Mouse (Mus musculus) layer of hippocampus, adult 18-20 months (tissue): ENCODE measurements around the gene Vwa8. TPM values are rescaled to one million over a fixed set of nuclear protein-coding genes. Genes with fewer than 3 reads are reported as not detected.
"Not testable (repeated sequence)": the region's sequence is repeated elsewhere in the genome, so short reads cannot be mapped to it uniquely, and the experiment has no call there.

Experiments
- DNase-seq, 2 experiments: peaks; one replicate each; pipeline ENCODE4 v3.0.0; 2022; ENCODE audit warnings: low spot score in 2 of 2
- total RNA-seq, 2 experiments: library from RNA; stranded (reverse); gene quantifications; 2 replicates each; pipeline ENCODE4 v1.2.3; 2021

Vwa8 gene
- total RNA-seq, 2 experiments from 2014 or later, result 29.1 to 31.7 TPM

DNA sequence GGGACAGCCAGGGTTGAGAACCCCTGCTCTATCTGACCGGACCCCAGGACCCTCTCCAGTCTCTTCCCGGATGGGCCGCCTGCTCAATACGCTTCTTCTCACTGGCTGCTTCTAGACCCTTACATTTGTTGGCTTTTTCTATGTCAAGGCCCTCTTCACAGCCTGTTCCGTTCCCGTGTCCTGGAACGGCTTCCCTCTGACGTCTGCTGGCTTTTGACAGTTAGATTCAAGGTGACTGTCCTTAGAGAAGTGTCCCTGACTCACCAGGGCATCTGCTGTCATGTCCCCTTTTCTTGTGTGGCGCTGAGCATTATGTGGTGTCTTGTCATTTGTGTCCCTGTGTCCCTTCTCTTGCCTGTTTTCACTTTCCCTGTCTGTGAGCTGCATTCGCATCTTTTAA, 121.8 kb downstream of the Vwa8 start:
- DNase-seq, result no peak

DNA sequence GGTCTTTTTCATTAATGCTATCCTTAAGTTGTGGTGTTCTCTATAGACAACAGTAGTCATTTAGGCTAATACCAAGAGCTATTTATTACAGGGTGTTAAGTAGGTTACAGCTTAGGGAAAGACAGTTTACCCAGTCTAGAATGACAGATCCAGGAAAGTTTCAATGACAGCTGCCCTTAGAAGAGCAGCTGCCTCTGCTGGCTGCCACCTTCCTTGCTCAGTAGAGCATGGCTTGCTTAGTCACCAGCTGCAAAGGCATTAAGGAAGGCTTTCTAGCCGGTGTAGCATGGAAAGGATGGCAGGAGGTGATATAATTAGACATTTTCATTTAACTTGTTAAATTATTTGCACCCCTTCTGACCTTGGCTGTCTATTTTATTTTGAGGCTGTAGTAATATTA, 123.6 kb downstream of the Vwa8 start:
- no peak for DNase-seq

DNA sequence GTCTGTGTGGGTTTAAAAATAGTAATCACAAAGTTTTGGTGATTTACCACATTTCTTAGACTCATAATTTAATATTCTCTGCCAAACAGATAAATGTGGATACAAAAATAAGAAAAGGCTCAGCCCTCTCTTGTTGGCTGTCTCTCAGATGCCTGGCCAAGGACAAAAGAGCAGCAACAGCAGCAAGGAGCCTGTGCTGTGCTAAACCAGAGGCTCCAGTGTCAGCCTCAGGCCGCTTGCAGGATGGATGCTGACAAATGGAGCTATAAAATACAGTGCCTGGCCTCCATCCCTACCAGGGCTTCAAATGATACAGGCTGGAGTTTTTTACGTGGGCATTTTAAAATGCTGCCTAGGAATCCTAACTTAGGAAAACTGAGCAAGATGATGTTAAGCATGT, 134.3 kb downstream of the Vwa8 start:
- no peak for DNase-seq

DNA sequence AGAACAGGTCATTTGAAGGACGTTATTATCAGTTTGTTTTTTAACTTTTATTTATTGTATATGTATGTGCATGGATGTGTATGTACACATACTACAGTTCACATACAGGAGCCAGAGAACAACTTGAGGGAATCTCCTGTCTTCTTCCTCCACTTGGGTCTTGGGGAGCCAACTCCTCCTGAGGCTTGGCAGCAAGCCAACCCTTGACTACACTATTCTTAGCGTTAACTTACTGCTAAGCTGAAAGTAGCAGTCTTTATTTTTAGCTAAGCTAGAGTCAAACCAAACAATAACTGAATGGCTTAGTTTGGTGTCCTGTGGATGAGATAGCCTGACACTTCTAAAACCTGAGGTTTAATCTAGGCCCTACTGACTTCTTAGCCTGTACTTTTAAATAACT, 135.4 kb downstream of the Vwa8 start:
- DNase-seq, result no peak

DNA sequence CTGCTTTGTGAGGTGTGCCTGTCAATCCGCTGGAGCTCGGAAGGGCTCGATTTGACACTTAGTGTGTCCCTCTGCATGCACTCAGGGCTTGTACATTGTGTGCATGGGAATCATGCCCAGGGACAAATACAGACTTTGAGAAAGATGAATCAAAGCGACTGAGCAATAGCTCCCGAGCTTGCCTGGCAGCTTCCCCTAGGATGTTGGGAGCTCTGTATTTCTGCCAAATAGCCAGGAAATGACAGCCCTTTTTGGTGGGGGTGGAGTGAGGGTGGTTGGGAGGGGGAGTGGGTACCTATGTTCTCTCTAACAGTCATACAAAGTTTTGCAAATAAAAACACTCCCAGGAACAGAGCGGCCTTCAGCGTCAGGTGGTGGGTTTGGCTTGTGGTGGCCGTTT, 138.7 kb downstream of the Vwa8 start:
- peak; percentile 52 to 77 for DNase-seq

DNA sequence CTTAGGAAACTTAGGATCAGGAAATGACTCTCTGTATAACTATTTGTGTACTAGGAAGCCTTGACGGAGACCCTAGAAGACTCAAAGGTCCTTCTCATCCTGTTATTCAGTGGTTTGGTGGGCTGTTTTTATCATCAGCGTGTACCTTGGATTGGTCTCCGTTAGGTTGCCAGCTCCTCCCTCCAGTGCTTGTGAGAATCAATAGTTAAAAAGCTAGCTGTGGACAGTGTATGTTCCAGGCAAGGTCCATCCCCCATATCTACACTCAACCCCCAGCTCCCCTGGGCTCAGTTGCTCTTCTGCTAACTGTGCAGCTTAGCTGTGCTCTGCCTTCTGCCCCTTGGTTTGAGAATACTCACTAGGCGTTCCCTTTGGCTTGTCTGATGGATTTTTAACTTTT, 143.6 kb downstream of the Vwa8 start:
- no peak for DNase-seq

DNA sequence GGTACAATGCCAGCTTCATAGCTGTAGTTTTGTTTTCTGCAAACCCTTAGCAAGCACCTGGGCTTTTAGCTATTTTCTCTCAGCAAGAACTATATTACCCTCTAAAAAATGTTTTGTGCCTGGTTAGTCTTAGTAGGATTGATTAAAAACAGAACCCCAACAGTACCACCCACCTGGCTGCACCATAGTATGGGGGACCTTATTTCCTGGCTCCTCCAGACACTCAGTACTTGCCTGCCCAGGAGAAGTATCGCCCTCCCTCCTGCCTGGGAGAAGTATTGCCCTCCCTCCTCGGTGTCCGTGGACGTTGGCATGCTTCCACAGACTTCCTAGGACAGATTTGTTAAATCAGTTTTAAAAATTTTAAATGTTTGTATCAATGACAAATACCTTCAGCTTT, 144.7 kb downstream of the Vwa8 start:
- DNase-seq, result no peak

DNA sequence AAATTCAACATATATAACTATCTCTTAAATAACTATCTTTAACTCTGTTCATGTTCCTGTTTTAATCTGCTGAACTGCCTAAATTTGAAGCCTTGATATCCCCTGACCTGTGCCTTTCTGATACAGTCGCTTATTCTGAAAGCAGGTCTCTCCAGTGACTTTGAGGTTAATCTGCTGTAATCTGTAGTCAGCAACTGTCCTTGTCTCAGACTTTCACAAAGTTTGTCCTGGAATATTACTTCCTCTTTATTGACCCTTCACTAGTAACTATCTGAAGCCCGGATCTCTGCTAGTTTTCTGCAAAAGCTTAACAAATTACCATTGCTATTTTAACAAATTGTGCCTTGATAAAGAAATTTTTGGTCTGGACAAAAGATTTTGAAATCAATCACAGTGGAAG, 147.5 kb downstream of the Vwa8 start:
- no peak for DNase-seq

DNA sequence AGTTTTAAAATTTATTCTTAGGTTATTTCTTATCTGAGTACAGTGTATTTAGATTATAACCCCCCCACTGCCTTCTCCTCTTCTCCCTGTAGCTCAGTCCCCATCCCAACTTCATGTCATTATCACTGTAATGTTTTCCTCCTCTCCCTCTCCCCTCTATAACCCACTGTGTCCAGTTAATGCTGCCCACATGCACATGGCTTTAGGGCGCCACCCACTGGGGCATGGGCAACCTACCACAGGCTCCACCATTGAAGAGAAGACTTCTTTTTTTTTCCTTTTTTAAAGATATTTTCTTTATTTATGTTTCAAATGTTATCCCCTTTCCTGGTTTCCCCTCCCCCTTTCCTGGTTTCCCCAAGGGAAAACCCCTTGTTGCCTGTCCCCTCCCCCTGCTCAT, 154.7 kb downstream of the Vwa8 start:
- DNase-seq, result no peak

DNA sequence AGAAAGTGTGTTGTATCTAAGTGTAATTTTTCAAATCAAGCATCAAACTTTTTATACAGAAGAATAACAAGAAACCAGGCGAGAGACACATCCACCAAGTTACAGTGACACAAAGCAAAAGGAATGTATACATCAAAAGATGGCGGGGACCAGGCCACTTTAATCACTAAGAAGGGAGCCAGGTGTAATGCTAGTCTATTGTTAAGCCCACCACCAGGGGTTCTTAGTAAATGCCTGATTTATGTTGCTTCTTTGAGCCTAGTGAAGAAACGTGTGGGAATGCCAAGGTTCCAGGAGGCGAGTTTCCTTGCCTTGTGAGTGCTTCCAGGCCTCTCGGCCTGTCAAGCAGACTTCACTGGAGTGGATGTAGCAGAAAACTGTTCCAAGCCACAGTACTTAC, 168.9 kb downstream of the Vwa8 start:
- not testable (repeated sequence) for DNase-seq

DNA sequence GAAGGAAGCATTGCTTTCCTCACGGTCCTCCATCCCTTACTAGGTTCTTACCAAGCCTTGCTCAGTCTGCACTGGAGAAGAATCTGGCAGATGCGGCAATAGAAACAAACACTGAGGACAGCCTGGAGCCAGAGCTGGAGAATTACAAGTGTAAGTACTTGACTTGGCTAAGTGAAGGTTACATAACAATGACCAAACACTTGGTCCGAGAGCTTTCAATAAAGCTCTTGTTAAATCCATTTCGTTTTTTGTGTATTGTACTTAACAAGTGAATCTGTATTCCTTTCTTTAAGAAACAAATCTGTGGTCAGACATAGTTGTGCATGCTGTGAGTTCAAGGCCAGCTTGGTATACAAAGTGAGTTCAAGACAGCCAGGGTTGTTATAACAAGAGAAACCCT, 169.7 kb downstream of the Vwa8 start:
- no peak for DNase-seq

DNA sequence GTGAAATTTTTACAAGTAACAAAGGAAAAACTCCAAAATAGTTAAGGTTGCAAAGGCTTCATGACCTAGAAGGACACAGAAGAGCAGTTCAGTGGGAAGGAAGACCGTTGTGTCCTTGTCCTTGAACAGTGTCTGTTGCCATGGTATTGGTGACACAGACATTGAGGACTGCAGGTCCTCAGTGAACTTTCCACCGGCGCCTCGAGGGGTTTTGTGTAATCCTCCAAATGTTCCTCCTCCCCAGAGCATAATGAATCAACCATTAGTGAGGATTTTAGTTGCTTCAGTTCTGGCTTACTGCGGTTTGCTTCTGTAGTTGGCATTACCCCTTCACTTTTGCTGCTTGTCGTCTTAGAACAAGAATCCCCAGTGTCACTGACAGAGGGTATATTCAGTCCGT, 172.9 kb downstream of the Vwa8 start:
- no peak for DNase-seq

DNA sequence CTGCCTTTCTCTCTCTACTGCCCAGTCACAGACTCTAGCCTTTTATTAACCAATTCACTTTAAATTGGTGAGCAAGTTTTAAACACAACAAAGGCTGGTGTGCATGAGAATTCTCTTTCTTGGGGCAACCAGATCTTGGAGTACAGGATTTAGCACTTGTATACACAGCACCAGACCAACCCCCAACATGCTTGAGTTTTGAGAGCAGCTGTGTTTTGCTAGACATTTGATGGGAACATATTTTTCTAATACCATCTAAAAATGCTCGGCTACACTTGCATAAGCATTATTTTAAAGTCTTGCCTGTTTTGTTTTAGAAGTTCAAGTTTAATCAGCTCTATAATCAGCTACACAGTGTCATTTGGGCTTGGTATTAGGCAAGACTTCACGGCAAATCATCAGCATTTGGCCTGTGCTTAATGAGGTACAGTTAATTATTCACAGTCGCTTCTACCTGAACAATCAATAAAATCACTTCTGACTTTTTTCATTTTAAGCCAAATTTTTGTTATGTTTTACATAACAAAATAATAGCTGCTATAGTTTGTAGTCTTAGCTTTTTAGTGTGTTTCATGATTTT, 180.2 kb downstream of the Vwa8 start:
- peak in 1 of 2 experiments; percentile 59 for DNase-seq

DNA sequence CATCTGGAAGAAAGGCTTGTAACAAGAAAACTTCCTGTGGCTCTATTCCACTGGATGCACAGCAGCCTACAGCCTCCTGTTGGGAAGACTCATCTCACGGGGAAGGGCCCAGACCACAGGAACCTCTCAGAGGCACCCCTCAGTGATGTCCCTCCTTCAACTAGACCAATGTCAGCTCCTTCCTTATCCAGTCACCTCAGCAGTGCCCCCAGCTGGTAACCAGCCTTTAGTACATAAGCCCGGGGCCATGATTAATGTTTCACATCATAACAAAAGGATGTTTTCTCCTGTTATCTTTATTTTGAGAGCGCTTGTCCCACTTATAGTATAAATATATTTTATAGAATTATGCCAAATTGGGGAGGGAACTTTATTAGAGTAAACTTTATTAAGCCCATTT, 181.9 kb downstream of the Vwa8 start:
- DNase-seq, result no peak

DNA sequence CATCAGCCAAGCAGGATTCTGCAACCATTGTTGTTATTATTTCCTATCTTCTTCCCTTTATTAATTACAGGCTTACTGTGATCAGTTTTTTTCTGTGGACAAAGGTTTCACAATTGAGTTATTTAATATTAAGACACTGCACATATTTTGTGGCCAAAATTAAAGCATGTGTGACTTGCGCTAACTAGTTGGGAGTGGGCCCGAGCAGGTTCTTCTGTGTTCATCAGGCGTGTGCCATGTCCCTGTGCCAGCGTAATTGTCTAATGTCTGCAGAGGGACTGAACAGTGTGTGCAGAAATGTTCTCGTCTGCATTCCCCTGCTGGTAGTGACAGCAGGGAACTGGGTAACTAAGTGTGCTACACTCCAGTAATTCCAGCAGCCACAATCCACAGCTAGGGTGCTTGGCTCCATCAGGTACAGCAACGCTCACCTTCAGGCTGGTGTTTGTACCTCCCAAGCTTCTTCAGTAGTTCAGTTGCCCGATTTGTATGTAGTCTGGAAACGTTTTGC, 182.4 kb downstream of the Vwa8 start:
- DNase-seq, result peak; percentile 57 to 88

DNA sequence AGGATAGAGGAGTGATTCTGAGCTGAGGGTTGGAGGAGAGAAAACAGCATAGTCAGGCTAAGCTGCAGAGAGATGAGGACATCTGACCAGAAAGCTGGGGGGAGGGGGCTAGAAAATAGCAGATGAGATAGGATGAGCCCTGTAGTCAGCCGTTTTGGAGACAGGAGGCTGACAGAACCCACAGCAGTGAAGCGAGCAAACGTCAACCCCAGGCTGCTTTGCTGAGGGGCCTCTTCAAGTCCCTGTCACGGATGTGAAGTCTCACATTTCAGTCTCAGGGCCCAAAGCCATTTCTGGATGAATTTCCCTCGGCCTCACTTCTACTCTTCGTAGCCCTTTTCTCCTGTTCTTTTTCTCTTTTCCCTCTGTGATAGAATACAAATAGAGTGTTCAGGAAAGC, 184.5 kb downstream of the Vwa8 start:
- DNase-seq, result no peak

DNA sequence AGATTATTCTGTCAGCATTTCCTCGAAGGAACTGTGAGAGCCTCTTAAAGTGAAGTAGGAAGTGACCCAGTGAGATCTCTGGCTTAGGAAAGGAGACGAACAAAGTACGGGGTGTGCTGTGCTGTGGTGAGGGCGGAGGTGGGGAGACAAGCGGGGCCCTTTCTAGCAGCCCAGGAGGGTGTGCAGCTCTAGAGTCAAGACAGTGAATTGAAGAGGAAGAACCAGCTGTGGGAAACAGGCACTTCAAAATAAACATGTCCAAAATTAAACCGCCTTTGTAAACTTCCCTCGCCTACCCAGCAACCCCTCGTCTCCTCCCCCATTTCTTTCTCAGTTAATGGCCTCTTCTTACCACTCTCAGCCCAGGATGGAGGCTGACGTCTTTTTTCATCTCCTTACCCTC, 185.7 kb downstream of the Vwa8 start:
- no peak for DNase-seq

DNA sequence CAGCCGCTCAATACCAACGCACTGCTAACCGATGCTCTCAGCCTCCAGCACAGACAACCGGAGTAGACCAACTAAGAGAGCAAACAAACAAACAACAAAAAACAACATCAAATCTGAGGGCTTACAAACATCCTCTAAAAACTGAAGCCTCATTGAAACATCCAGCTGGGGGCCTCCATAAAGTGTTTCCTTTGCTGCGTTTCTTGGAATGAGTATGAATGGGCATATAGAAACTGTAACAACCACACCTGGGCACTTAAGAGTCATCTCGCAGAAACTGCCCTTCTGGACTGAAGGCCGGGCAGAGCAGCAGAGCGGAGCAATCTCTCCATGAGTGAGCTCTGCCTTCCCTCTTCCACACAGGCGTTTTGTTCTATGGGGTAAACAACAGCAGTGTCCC, 186.7 kb downstream of the Vwa8 start:
- no peak for DNase-seq

DNA sequence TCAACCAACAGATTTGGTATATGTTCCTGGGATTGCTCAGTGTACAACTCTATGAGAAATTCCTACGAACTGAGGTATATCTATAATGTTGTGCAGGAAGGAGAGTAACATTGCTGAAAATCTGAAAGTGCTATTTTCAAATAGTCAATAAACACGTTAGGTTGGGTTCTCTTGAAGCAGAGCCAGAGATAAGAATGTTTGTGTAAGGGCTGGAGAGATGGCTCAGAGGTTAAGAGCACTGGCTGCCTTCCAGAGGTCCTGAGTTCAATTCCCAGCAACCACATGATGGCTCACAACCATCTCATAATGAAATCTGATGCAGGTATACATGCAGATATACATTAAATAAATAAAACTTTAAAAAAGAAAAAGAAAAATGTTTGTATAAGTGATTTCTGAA, 198.3 kb downstream of the Vwa8 start:
- no peak for DNase-seq

DNA sequence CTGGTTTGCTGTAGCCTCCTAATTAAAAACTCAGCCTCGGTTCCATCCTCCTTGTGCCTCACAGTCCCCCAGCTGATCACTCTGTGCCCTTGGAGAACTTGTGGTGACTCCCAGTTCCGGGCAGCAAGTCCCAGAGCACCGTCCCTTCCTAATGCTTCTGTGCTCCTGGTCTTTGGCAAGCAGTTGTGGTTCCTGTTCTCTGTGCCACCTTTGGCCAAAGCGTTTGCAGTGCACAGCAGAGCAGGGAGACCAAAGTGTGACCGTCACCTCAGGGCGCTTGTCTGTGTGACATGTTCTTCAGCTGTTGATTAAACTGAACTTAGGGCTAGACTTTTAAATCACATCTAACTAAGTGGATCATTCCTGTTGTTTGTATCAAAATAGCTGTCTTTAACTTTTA, 199.1 kb downstream of the Vwa8 start:
- no peak for DNase-seq

DNA sequence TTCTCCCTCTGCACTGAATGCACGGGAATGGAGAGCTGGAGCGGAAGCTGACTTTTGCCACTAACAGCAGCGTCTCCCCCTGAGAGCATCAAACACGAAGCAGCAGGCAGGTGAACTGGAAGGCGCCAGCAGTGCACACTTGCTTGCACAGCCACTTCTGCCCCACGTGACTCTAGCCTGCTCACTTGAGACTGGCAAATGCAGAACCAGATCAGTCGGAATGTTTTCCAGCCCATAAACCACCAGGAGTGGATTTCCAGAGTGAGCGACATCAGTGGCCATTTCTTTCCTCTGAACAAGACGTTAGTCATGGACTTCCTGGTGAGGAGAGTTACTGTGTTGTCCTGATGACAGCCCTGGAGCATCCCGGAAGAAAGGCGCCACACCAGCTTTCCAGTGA, 200.7 kb downstream of the Vwa8 start:
- no peak for DNase-seq

DNA sequence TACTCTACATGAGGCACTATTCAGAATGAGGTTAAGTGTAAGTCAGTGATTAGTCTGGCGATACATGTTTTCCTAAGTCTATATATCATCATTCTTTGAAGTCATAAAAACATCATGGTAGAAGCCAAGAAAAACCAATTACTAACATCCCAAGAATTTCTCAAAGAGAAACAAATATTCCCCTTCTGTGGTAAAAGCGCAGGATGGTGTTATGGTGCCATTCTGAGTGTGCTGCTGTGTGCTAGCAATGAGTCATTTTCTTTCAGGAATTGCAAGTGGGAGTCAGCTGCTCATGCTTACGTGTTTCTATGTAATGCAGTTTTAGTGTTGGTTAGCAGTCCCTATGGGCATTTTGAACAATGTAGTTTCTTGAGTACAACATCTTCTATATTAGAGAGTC, 216.8 kb downstream of the Vwa8 start:
- peak in 1 of 2 experiments; percentile 11 for DNase-seq

DNA sequence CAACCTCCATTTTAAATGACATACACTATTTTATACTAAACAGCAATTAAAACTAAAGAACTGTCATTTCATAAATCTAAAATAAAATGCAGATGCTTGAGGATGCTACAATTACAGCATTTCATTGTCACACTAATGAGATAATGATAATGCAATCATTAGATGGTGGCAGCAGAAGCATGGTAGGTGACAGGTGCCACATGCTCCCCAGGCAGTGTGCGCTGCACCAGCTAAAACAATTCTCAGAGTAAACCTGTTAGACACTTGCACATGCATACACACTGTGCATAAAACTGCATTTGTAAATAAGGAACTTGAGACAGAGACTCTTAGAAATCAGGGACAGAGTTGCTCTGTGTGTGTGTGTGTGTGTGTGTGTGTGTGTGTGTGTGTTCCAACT, 220.7 kb downstream of the Vwa8 start:
- DNase-seq, result no peak

DNA sequence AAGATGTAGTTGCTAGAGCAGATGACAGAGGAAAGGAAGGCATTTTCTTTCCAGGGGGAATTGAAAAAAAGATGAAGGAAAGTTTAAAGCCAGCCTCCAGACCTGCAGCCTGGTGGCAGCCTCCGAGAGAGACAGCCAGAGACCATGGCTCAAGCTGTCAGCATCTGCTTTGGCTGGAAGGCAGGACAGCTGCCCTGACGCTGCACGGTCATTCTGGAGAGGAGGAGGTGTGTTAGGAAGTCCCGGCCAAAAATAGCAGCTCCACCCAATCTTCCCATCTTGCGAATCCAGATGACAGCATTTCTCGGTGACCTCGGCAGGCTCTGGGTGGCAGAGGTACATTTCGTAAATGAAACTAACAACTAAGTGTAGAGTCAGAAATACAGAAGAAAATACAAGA, 225.9 kb downstream of the Vwa8 start:
- DNase-seq, result no peak
